Mouse (Mus musculus) CH12.LX (cell line): ENCODE data around the gene Ube2o. TPM values are rescaled to one million over a fixed set of nuclear protein-coding genes. Genes with fewer than 3 reads are reported as not detected.

Source experiments
- DNase-seq: peaks from one replicate; pipeline ENCODE4 v3.0.0-alpha.2; 2013; ENCODE audit errors: extremely low read depth
- H3K27ac ChIP-seq: 2 replicates; pipeline ENCODE4 v1.5.1; 2012; ENCODE audit warnings: low read depth, mild to moderate bottlenecking, control low read depth, moderate library complexity; ENCODE audit not compliant: insufficient read depth
- H3K27me3 ChIP-seq: replicated peaks from 2 replicates; pipeline ENCODE3; 2012; ENCODE audit warnings: inconsistent platforms
- H3K36me3 ChIP-seq, 2 experiments: replicated peaks in 1 of 2; 2 replicates each; pipeline versions ENCODE3 to v1.6.1; 2012; ENCODE audit warnings: inconsistent platforms in 1 of 2, low read length in 1 of 2, mild to moderate bottlenecking in 1 of 2, mixed read lengths in 1 of 2, moderate library complexity in 1 of 2; ENCODE audit not compliant: control insufficient read depth in 1 of 2, insufficient read depth in 1 of 2
- H3K4me1 ChIP-seq, 2 experiments: 2 replicates each; pipeline ENCODE4 v1.6.1; 2012; ENCODE audit warnings: inconsistent platforms in 1 of 2, moderate library complexity in 1 of 2; ENCODE audit not compliant: insufficient read depth in 2 of 2, control insufficient read depth in 1 of 2
- H3K4me2 ChIP-seq: 2 replicates; pipeline ENCODE4 v1.6.1; 2012; ENCODE audit warnings: low read depth, mild to moderate bottlenecking, control low read depth; ENCODE audit not compliant: poor library complexity, insufficient read depth, severe bottlenecking
- H3K4me3 ChIP-seq, 3 experiments: fragments of 150-350 bp in 1 of 3; sonication (generic) in 1 of 3; replicated peaks in 1 of 3; 2 replicates each; pipeline versions ENCODE3 to v1.5.1; 2011 to 2012; ENCODE audit warnings: low read depth in 2 of 3, low read length in 2 of 3, mild to moderate bottlenecking in 2 of 3, moderate library complexity in 2 of 3, control low read depth in 1 of 3, improper control_type of control experiment in 1 of 3, inconsistent platforms in 1 of 3, mixed read lengths in 1 of 3; ENCODE audit not compliant: poor library complexity in 1 of 3
- H3K79me2 ChIP-seq: replicated peaks from 2 replicates; pipeline ENCODE4 v1.6.1; 2012; ENCODE audit warnings: mild to moderate bottlenecking, moderate library complexity; ENCODE audit not compliant: control insufficient read depth, poor library complexity, insufficient read depth, severe bottlenecking; ENCODE audit errors: extremely low read depth
- H3K9ac ChIP-seq: 2 replicates; pipeline ENCODE4 v1.6.1; 2012; ENCODE audit warnings: low read depth, mild to moderate bottlenecking, control low read depth, moderate library complexity; ENCODE audit not compliant: insufficient read depth
- H3K9me3 ChIP-seq: replicated peaks from 2 replicates; pipeline ENCODE3; 2012; ENCODE audit warnings: low read length, inconsistent platforms, mixed read lengths
- CTCF ChIP-seq, 2 experiments: IDR thresholded peaks in 1 of 2; conservative IDR thresholded peaks in 1 of 2; 2 replicates each; pipeline ENCODE4 v1.5.1; 2011 to 2012; ENCODE audit warnings: low read depth in 2 of 2, low read length in 2 of 2, improper control_type of control experiment in 1 of 2, inconsistent platforms in 1 of 2, mild to moderate bottlenecking in 1 of 2, moderate library complexity in 1 of 2
- E2F4 ChIP-seq: IDR thresholded peaks from 2 replicates; pipeline ENCODE4 v1.6.1; 2011; ENCODE audit warnings: low read depth, low read length, improper control_type of control experiment; ENCODE audit not compliant: insufficient replicate concordance
- ELF1 ChIP-seq: IDR thresholded peaks from 2 replicates; pipeline ENCODE4 v1.6.1; 2014; ENCODE audit warnings: low read depth, mild to moderate bottlenecking, inconsistent platforms, low read length, improper control_type of control experiment
- EP300 ChIP-seq: IDR thresholded peaks from 2 replicates; pipeline ENCODE4 v1.6.1; 2011; ENCODE audit warnings: low read length, improper control_type of control experiment
- ETS1 ChIP-seq: conservative IDR thresholded peaks from 2 replicates; pipeline ENCODE4 v1.6.1; 2012; ENCODE audit warnings: low read depth, mild to moderate bottlenecking, inconsistent platforms, low read length, improper control_type of control experiment, moderate library complexity
- GABPA ChIP-seq: IDR thresholded peaks from 2 replicates; pipeline ENCODE4 v1.6.1; 2012; ENCODE audit warnings: low read depth, low read length, improper control_type of control experiment, inconsistent platforms; ENCODE audit not compliant: insufficient replicate concordance
- IRF4 ChIP-seq: IDR thresholded peaks from 2 replicates; pipeline ENCODE4 v1.6.1; 2014; ENCODE audit warnings: low read depth, mild to moderate bottlenecking, inconsistent platforms, low read length, improper control_type of control experiment
- MAFK ChIP-seq: IDR thresholded peaks from 2 replicates; pipeline ENCODE4 v1.6.1; 2011; ENCODE audit warnings: low read length, improper control_type of control experiment; ENCODE audit not compliant: insufficient replicate concordance
- MEF2A ChIP-seq: IDR thresholded peaks from 2 replicates; pipeline ENCODE4 v1.6.1; 2014; ENCODE audit warnings: low read depth, mild to moderate bottlenecking, inconsistent platforms, low read length, improper control_type of control experiment, borderline replicate concordance
- MXI1 ChIP-seq: IDR thresholded peaks from 2 replicates; pipeline ENCODE4 v1.6.1; 2011; ENCODE audit warnings: mild to moderate bottlenecking, low read depth, low read length, improper control_type of control experiment
- MYC ChIP-seq: IDR thresholded peaks from 2 replicates; pipeline ENCODE4 v1.6.1; 2011; ENCODE audit warnings: low read depth, mild to moderate bottlenecking, improper control_type of control experiment, low read length
- PAX5 ChIP-seq: IDR thresholded peaks from 2 replicates; pipeline ENCODE4 v1.6.1; 2012; ENCODE audit warnings: low read length, inconsistent platforms, mixed read lengths
- POLR2AphosphoS2 ChIP-seq: IDR thresholded peaks from 2 replicates; pipeline ENCODE4 v1.6.1; 2011; ENCODE audit warnings: low read depth, low read length, improper control_type of control experiment
- SIN3A ChIP-seq: IDR thresholded peaks from 2 replicates; pipeline ENCODE4 v1.6.1; 2012; ENCODE audit warnings: low read length, improper control_type of control experiment, inconsistent platforms
- SMC3 ChIP-seq: IDR thresholded peaks from 2 replicates; pipeline ENCODE4 v1.6.1; 2011; ENCODE audit warnings: low read depth, low read length, improper control_type of control experiment
- TCF12 ChIP-seq: IDR thresholded peaks from 2 replicates; pipeline ENCODE4 v1.6.1; 2014; ENCODE audit warnings: low read depth, mild to moderate bottlenecking, inconsistent platforms, low read length, improper control_type of control experiment
- UBTF ChIP-seq: IDR thresholded peaks from 2 replicates; pipeline ENCODE4 v1.6.1; 2012; ENCODE audit warnings: low read depth, mild to moderate bottlenecking, inconsistent platforms, low read length, improper control_type of control experiment, moderate library complexity
- USF2 ChIP-seq: conservative IDR thresholded peaks from 2 replicates; pipeline ENCODE4 v1.6.1; 2011; ENCODE audit warnings: low read depth, low read length, improper control_type of control experiment
- ZC3H11A ChIP-seq: IDR thresholded peaks from 2 replicates; pipeline ENCODE4 v1.6.1; 2012; ENCODE audit warnings: low read depth, mild to moderate bottlenecking, inconsistent platforms, low read length, improper control_type of control experiment
- ZMIZ1 ChIP-seq: IDR thresholded peaks from 2 replicates; pipeline ENCODE4 v1.6.1; 2012; ENCODE audit warnings: low read depth, mild to moderate bottlenecking, inconsistent platforms, low read length, improper control_type of control experiment
- ZNF384 ChIP-seq: IDR thresholded peaks from 2 replicates; pipeline ENCODE4 v1.6.1; 2012; ENCODE audit warnings: low read depth, low read length, improper control_type of control experiment, inconsistent platforms
- dilution Hi-C: fragments of 300-500 bp; cut with MboI; formaldehyde crosslinking; loops from 2 replicates; pipeline ENCODE4 v1.14.3; 2020; ENCODE audit warnings: low sequenced_read_pairs; ENCODE audit not compliant: extremely low pct_unique_long_range_greater_than_20kb, extremely low pct_ligation_motif_present
- in situ Hi-C: fragments of 300-500 bp; cut with MboI; formaldehyde crosslinking; loops from 3 replicates; pipeline ENCODE4 v1.14.3; 2019; ENCODE audit warnings: low sequenced_read_pairs, low pct_ligation_motif_present, low pct_unique_long_range_greater_than_20kb, mixed read lengths
- polyA plus RNA-seq: library from polyadenylated mRNA; unstranded; fragments of >175 nt; gene quantifications from 2 replicates; pipeline ENCODE4 v1.2.1, GENCODE M21; 2012; ENCODE audit warnings: low read depth; ENCODE audit not compliant: insufficient read length
- total RNA-seq, 2 experiments: library from RNA; depleted of rRNA; stranded (reverse); fragments of 300-350 nt in 1 of 2; fragments of >200 nt in 1 of 2; gene quantifications; 2 replicates each; pipeline ENCODE4 v1.2.3; 2012 to 2014

Ube2o gene
- total and polyA plus RNA-seq, 3 experiments = 12.7 to 61.7 (median 42.8) TPM

DNA sequence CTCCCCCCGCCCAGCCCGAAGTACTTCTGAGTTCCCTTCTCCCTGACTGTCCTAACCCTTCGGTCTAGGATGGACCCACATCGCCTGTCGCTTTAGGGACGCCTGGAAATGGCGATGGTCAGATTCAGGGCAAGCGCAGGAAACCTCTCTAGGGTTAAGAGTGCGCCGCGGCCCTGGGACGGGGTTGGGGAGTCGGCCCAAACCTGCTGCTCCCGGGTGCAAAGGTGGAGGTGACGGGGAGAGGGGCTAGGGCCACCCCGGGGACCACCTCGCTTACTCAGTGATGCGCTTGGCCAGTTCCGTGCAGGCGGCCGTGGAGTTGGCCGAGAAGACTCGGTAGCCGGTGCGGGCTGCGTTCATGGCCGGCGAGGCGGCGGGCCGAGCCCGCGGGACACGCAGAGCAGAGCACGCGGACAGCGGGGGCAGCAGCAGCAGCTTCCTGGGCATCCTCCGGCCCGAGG is 91.4 kb downstream of the Ube2o start:
- H3K27ac ChIP-seq = peak overlapping the region; percentile 61
- in situ Hi-C loops (no loop called here), dilution Hi-C loops (no loop called here)
- peak overlapping the region; percentile 70 for H3K9ac ChIP-seq
- no peak for TF ChIP-seq POLR2AphosphoS2
- TF ChIP-seq MXI1 = peak; percentile 49; the same call in 1 of the 2 replicates
- TF ChIP-seq ELF1 = no peak
- peak; percentile 6; the same call in 1 of the 2 replicates for TF ChIP-seq MEF2A
- peak; percentile 95 for TF ChIP-seq UBTF
- TF ChIP-seq SIN3A = no peak; the same call in 1 of the 2 replicates
- no peak for TF ChIP-seq ZNF384
- TF ChIP-seq PAX5 = no peak
- peaks cover 26 to 34% of the 10 kb centered on the region in 2 experiments for H3K36me3 ChIP-seq
- peak overlapping the region; percentile 78 to 91 (median 82) for H3K4me3 ChIP-seq
- H3K9me3 ChIP-seq = peaks cover 8% of the 10 kb centered on the region
- no peaks in the 10 kb centered on the region for H3K27me3 ChIP-seq
- peak; percentile 37 for DNase-seq
- H3K79me2 ChIP-seq = peaks cover 19% of the 10 kb centered on the region
- H3K4me2 ChIP-seq = peak overlapping the region; percentile 89
- H3K4me1 ChIP-seq = peaks cover 0 to 28% of the 10 kb centered on the region in 2 experiments; a peak in 2 of 4 replicates

DNA sequence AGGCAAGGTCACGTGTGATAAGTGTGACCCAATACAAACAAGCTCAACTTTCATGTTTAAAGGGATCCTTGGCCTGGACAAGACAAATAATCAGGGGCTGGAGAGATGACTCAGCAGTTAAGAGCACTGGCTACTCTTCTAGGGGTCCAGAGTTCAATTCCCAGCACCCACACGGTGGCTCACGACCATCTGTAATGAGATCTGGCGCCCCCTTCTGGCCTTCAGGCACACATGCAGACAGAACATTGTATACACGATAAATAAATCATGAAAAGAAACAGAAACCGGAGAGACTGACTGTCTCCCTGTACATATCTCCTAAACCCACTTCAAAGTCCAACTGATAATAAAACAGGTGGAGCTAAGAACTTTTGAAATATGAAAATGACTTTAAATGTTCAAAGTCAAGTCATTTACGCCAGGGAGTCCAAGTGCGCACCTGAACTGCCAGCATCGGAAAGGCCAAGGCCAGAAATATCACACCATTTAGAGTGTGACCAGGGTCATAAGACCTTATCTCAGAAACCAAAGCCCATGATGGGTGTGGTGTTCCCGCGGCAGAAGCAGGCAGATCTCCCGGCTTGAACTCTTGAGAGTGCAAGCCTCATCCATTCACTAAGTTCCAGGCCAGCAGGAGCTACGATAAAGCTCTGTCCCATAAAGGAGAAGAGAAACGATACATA is 92.4 kb downstream of the Ube2o start:
- Histone ChIP-seq H3K27ac (no peak overlapping the region), H3K9ac (peak overlapping the region; percentile 70), H3K9me3 (peaks cover 8% of the 10 kb centered on the region)

More for the DNA sequence above, 92.4 kb downstream of the Ube2o start:
- Histone ChIP-seq H3K4me1 (peaks cover 0 to 19% of the 10 kb centered on the region in 2 experiments; a peak in 2 of 4 replicates), H3K4me2 (peak overlapping the region; percentile 89), H3K27me3 (no peaks in the 10 kb centered on the region), H3K4me3 (peak overlapping the region; percentile 78 to 91 (median 82)), H3K36me3 (peaks cover 34 to 43% of the 10 kb centered on the region in 2 experiments), H3K79me2 (peaks cover 19% of the 10 kb centered on the region)
- peak; percentile 65 for DNase-seq
- in situ Hi-C loops = no loop called here
- TF ChIP-seq ZC3H11A (no peak), EP300 (no peak), IRF4 (0 out of 2 replicates have a peak, but pooled peaks have one; percentile 15), ZNF384 (no peak), E2F4 (no peak), MXI1 (no peak), SMC3 (no peak; the same call in 1 of the 2 replicates), MAFK (peak; percentile 50; the same call in 1 of the 2 replicates), ETS1 (no peak), MYC (no peak), USF2 (no peak), TCF12 (no peak), GABPA (no peak), CTCF (conservative IDR thresholded peaks at IDR 0.05 in 1 of 2, IDR thresholded peaks at IDR 0.05 in 1 of 2; ENCODE audit: low read depth in 2 of 2, low read length in 2 of 2) (peak; percentile 20 to 66; a peak in 2 of 4 replicates), MEF2A (no peak), ZMIZ1 (no peak), SIN3A (no peak)
- dilution Hi-C loops = no loop called here
